Mouse (Mus musculus): ENCODE measurements around the gene Grap2. TPM values are rescaled to one million over a fixed set of nuclear protein-coding genes. Genes with fewer than 3 reads are reported as not detected.

The Grap2 gene
- polyA plus RNA-seq, 1 experiment from 2014 or later: 19.1 TPM

DNA sequence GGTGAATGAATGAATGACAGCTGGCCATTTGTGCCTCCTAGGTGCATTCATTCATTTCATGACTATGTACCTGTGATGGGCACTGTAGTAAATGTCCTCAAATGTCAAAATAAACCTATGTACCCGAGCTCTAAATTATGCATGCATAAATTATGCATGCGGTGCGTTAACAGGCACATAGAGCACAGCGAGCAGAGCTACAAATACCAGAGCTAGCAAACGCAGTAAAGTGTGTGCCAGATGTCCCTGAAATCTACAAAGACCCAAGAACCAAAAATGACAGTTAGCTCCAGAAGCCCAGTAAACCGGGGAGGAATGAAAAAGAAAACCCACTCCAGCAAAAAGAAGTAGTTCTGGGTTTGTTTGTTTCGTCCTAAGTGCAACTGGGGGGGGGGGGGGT, 29.1 kb downstream of the Grap2 start:
- no peak overlapping the region for H3K4me2 ChIP-seq
- ATAC-seq (replicated peaks; ENCODE audit: low FRiP score): no peak
- H3K4me3 ChIP-seq (ENCODE audit: low read depth, low read length): no peak overlapping the region
- H3K27me3 ChIP-seq (replicated peaks; ENCODE audit: control insufficient read depth, insufficient read depth, low read length): no peaks in the 10 kb centered on the region
- no peak overlapping the region for H3K9ac ChIP-seq (ENCODE audit: low read depth, low read length)
- H3K36me3 ChIP-seq (ENCODE audit: control insufficient read depth, insufficient read depth, low read length): no peaks in the 10 kb centered on the region
- peaks cover 5% of the 10 kb centered on the region for H3K4me1 ChIP-seq (replicated peaks; ENCODE audit: control insufficient read depth, insufficient read depth, low read length)
- no peak overlapping the region for H3K27ac ChIP-seq (ENCODE audit: low read depth, low read length)
- no peaks in the 10 kb centered on the region for H3K9me3 ChIP-seq (ENCODE audit: control insufficient read depth, low read length)
- WGBS: 71% methylated on average over 7 of the region's 7 CpGs
- DNase-seq (ENCODE audit: low spot score): no peak

DNA sequence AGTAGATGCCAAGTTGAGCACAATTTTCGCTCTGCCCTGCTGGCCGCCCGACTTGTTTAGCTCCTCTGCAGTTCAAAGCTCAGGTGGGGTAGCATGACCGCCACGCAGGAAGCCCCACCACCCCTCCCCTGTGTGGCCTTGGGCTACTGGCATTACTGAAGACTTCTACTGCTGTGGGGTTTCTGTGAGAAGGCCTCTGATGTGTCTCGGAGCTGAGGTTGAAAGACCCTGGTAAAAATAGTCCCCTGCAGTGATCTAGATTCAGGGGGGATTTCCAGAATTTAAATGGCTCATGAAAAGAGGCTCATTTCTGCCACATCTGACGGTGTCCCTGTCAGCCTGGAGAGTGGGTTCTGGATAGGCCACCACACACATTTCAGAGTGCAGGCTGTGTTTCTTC, 30.1 kb downstream of the Grap2 start:
- no peak overlapping the region for H3K4me3 ChIP-seq (ENCODE audit: low read depth, low read length)
- DNase-seq (ENCODE audit: low spot score): no peak
- H3K9me3 ChIP-seq (ENCODE audit: control insufficient read depth, low read length): no peaks in the 10 kb centered on the region
- H3K36me3 ChIP-seq (ENCODE audit: control insufficient read depth, insufficient read depth, low read length): no peaks in the 10 kb centered on the region
- no peak for ATAC-seq (replicated peaks; ENCODE audit: low FRiP score)
- H3K4me1 ChIP-seq (replicated peaks; ENCODE audit: control insufficient read depth, insufficient read depth, low read length): peaks cover 5% of the 10 kb centered on the region
- H3K27ac ChIP-seq (ENCODE audit: low read depth, low read length): no peak overlapping the region
- no peak overlapping the region for H3K9ac ChIP-seq (ENCODE audit: low read depth, low read length)
- whole genome bisulfite sequencing: 72% methylated on average over 7 of the region's 7 CpGs
- no peak overlapping the region for H3K4me2 ChIP-seq
- H3K27me3 ChIP-seq (replicated peaks; ENCODE audit: control insufficient read depth, insufficient read depth, low read length): no peaks in the 10 kb centered on the region

DNA sequence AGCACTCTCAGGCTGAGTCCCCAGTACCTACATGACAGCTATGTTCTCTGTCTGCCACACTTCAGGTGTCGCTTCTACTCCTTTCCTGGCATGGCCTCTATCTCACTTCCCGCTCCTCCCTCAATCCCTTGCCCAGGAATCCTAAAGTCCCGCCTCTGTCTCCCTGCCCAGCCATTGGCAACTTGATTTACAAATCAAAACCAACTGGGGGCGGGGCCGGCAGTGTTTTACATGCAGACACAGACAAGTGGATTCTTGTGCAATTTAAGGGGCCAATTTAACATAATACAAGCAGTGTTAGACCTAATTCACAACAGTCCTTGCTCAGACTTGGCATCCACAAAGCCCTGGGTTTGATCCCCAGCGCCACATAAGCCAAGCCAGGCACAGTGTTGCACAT, 31.6 kb downstream of the Grap2 start:
- H3K4me3 ChIP-seq (ENCODE audit: low read depth, low read length): no peak overlapping the region

DNA sequence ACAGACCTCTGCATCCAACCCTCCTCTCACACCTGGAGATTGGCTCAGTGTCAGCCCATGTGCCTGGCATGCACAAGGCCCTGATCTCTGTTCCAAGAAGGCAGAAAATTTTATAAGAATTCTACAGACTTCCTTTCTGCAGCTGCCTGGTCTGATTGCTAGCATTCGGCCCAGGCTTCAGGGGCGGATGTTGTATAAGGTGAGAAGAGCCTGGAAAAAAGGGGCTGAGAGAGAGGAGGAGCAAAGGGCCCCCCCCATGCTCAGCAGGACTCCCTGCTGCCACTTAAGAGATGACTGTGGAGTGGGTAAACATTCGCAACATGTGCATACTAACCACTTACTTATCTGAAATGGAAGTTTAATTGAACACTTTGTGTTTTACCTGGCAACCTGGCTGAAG, 35.6 kb downstream of the Grap2 start:
- ATAC-seq (replicated peaks; ENCODE audit: low FRiP score): no peak
- Histone ChIP-seq H3K4me3 (ENCODE audit: low read depth, low read length) (no peak overlapping the region), H3K4me1 (replicated peaks; ENCODE audit: control insufficient read depth, insufficient read depth, low read length) (peaks cover 3% of the 10 kb centered on the region; the same call in 1 of the 2 replicates), H3K4me2 (no peak overlapping the region), H3K9me3 (ENCODE audit: control insufficient read depth, low read length) (no peaks in the 10 kb centered on the region), H3K9ac (ENCODE audit: low read depth, low read length) (no peak overlapping the region), H3K36me3 (ENCODE audit: control insufficient read depth, insufficient read depth, low read length) (no peaks in the 10 kb centered on the region), H3K27ac (ENCODE audit: low read depth, low read length) (no peak overlapping the region), H3K27me3 (replicated peaks; ENCODE audit: control insufficient read depth, insufficient read depth, low read length) (no peaks in the 10 kb centered on the region; the same call in 1 of the 2 replicates)
- DNase-seq (ENCODE audit: low spot score): no peak
- 70% methylated on average over 3 of the region's 3 CpGs for WGBS

More for the DNA sequence above, 31.6 kb downstream of the Grap2 start:
- ATAC-seq (replicated peaks; ENCODE audit: low FRiP score): no peak
- no peak for DNase-seq (ENCODE audit: low spot score)
- H3K4me1 ChIP-seq (replicated peaks; ENCODE audit: control insufficient read depth, insufficient read depth, low read length): peaks cover 5% of the 10 kb centered on the region; the same call in 1 of the 2 replicates
- H3K27ac ChIP-seq (ENCODE audit: low read depth, low read length): no peak overlapping the region
- no peak overlapping the region for H3K9ac ChIP-seq (ENCODE audit: low read depth, low read length)
- no peaks in the 10 kb centered on the region for H3K9me3 ChIP-seq (ENCODE audit: control insufficient read depth, low read length)
- WGBS: 86% methylated on average over 6 of the region's 6 CpGs
- no peaks in the 10 kb centered on the region for H3K36me3 ChIP-seq (ENCODE audit: control insufficient read depth, insufficient read depth, low read length)
- H3K27me3 ChIP-seq (replicated peaks; ENCODE audit: control insufficient read depth, insufficient read depth, low read length): no peaks in the 10 kb centered on the region
- H3K4me2 ChIP-seq: no peak overlapping the region

DNA sequence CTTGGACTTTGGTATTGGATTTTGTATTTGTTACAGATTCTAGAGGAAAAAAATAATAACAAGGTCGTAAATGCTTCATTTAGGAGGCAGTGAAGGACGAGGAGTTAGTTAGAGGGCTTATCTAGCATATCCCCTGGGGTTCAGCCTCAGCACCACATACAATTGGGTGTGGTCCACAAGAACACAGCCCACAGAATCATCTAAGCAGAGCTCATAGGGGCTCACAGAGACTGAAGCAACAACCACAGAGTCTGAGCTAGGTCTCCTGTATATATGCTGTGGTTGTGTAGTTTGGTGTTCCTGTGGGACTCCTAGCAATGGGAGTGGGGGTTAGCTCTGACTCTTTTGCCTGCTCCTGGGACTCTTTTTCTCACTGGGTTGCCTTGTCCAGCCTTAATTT, 37.9 kb downstream of the Grap2 start:
- no peaks in the 10 kb centered on the region for H3K36me3 ChIP-seq (ENCODE audit: control insufficient read depth, insufficient read depth, low read length)
- no peak overlapping the region for H3K4me2 ChIP-seq
- H3K9me3 ChIP-seq (ENCODE audit: control insufficient read depth, low read length): no peaks in the 10 kb centered on the region
- H3K4me3 ChIP-seq (ENCODE audit: low read depth, low read length): no peak overlapping the region
- DNase-seq (ENCODE audit: low spot score) (no peak), ATAC-seq (replicated peaks; ENCODE audit: low FRiP score) (no peak)
- H3K27me3 ChIP-seq (replicated peaks; ENCODE audit: control insufficient read depth, insufficient read depth, low read length): peaks cover 2% of the 10 kb centered on the region; the same call in 1 of the 2 replicates
- WGBS: 62% methylated on average over 2 of the region's 2 CpGs
- H3K27ac ChIP-seq (ENCODE audit: low read depth, low read length): no peak overlapping the region
- H3K9ac ChIP-seq (ENCODE audit: low read depth, low read length): no peak overlapping the region
- H3K4me1 ChIP-seq (replicated peaks; ENCODE audit: control insufficient read depth, insufficient read depth, low read length): peaks cover 8% of the 10 kb centered on the region; the same call in 1 of the 2 replicates

DNA sequence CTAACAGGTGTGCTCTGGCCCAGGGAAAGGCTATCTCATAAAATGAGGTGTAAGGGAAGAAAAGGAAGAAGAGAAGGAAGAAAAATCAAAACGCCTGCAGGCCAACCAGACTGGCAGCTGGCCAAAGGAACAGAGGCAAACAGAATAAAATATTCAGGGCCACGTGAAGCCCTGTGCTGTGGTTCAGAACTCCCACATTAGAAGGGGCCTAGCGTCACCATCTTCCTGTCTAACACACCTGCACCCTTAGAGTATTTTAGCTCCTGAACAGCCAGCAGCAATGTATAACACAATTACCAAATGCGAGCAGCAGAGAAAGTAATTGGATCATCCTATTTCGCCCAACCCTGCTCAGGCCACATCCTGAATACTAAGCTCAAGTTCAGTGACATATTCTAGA, 39.1 kb downstream of the Grap2 start:
- no peak for DNase-seq (ENCODE audit: low spot score)
- 82% methylated on average over 5 of the region's 5 CpGs for WGBS
- H3K4me3 ChIP-seq (ENCODE audit: low read depth, low read length): no peak overlapping the region
- H3K4me2 ChIP-seq: no peak overlapping the region
- no peak for ATAC-seq (replicated peaks; ENCODE audit: low FRiP score)
- no peak overlapping the region for H3K9ac ChIP-seq (ENCODE audit: low read depth, low read length)
- H3K27ac ChIP-seq (ENCODE audit: low read depth, low read length): no peak overlapping the region
- H3K36me3 ChIP-seq (ENCODE audit: control insufficient read depth, insufficient read depth, low read length): no peaks in the 10 kb centered on the region
- H3K9me3 ChIP-seq (ENCODE audit: control insufficient read depth, low read length): no peaks in the 10 kb centered on the region
- H3K27me3 ChIP-seq (replicated peaks; ENCODE audit: control insufficient read depth, insufficient read depth, low read length): peaks cover 7% of the 10 kb centered on the region; the same call in 1 of the 2 replicates
- H3K4me1 ChIP-seq (replicated peaks; ENCODE audit: control insufficient read depth, insufficient read depth, low read length): peaks cover 15% of the 10 kb centered on the region

DNA sequence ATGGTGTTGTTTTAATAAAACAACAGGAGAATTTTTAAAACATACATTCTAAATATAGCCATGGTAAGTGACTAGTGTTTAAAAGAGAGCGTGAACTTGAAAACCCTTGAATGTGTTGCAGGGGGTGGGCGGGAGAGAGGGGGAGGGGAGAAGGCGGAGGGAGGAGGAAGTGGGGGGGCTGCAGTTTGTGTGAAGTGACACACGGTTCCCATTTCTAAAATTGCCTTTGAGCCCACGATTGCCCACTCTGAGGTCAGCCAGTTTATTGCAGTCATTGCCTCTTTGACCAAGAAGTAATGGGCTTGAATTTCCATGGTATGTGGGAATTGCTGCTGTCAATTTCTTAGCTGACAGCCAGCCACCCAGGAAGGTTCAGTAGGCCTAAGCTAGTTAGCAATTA, 41.5 kb downstream of the Grap2 start:
- Histone ChIP-seq H3K4me2 (no peak overlapping the region), H3K27ac (ENCODE audit: low read depth, low read length) (no peak overlapping the region), H3K36me3 (ENCODE audit: control insufficient read depth, insufficient read depth, low read length) (no peaks in the 10 kb centered on the region), H3K4me1 (replicated peaks; ENCODE audit: control insufficient read depth, insufficient read depth, low read length) (peaks cover 15% of the 10 kb centered on the region), H3K9me3 (ENCODE audit: control insufficient read depth, low read length) (no peaks in the 10 kb centered on the region), H3K4me3 (ENCODE audit: low read depth, low read length) (no peak overlapping the region), H3K27me3 (replicated peaks; ENCODE audit: control insufficient read depth, insufficient read depth, low read length) (peaks cover 9% of the 10 kb centered on the region; the same call in 1 of the 2 replicates), H3K9ac (ENCODE audit: low read depth, low read length) (no peak overlapping the region)
- no peak for DNase-seq (ENCODE audit: low spot score)
- 51% methylated on average over 5 of the region's 5 CpGs for WGBS
- ATAC-seq (replicated peaks; ENCODE audit: low FRiP score): no peak

DNA sequence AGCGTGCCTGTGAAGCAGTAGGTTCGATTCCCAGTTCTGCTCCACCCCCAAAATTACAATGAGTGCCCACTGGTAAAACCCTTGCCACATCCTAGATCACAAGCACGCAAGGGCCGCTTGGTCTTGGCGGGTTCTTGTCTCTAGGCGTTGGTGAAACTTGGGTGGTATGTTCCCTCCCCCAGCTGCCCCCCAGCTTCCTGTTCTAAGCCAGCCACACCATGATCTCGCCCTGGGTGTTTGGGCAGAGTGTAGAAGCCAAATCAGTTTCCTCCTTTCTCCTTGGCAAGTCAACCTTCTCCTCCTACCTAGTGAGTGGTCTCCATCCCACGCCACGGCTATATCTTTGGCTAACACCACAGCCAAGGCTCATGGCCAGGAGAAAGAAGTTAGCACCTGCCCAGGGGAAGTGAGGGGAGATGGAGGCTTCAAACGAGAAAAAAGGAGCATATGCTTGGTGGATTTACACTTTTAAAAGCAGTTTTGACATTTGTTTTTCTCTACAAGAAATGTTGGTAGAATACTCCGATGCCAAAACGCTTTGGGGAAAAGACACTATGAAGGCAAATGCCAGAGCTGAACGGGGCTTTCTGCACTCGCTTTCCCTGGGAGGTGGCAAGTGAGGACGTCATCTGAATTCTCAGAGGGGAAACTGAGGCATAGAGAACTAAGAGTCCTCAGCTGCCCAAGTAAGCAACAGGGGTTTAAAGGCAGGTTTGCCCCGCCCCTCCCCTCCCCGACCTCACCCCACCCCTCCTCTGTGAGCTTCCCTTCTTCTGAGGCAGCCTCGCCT, 42.3 kb downstream of the Grap2 start:
- ATAC-seq (replicated peaks; ENCODE audit: low FRiP score) (no peak), DNase-seq (ENCODE audit: low spot score) (no peak)
- Histone ChIP-seq H3K9ac (ENCODE audit: low read depth, low read length) (no peak overlapping the region), H3K4me3 (ENCODE audit: low read depth, low read length) (no peak overlapping the region), H3K27ac (ENCODE audit: low read depth, low read length) (no peak overlapping the region), H3K27me3 (replicated peaks; ENCODE audit: control insufficient read depth, insufficient read depth, low read length) (peaks cover 9% of the 10 kb centered on the region; the same call in 1 of the 2 replicates), H3K36me3 (ENCODE audit: control insufficient read depth, insufficient read depth, low read length) (no peaks in the 10 kb centered on the region), H3K9me3 (ENCODE audit: control insufficient read depth, low read length) (no peaks in the 10 kb centered on the region), H3K4me2 (no peak overlapping the region), H3K4me1 (replicated peaks; ENCODE audit: control insufficient read depth, insufficient read depth, low read length) (peaks cover 15% of the 10 kb centered on the region)
- 52% methylated on average over 18 of the region's 18 CpGs for WGBS

DNA sequence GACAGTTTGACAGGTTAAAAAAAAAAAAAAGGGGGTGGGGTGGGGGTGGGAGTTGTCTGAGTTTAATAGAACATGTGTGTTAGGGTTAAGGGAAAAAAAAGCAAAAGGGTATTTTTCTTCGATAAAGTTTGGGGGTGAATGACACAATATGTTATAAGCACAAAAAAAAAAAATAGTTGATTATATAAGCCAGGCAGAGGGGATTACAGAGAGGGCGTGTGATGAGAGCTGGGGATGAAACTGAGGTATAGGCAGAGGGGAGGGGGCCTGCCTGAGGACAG, 42.8 kb downstream of the Grap2 start:
- peaks cover 13% of the 10 kb centered on the region for H3K4me1 ChIP-seq (replicated peaks; ENCODE audit: control insufficient read depth, insufficient read depth, low read length)
- 36% methylated on average over 2 of the region's 2 CpGs for WGBS

More for the DNA sequence above, 42.8 kb downstream of the Grap2 start:
- no peaks in the 10 kb centered on the region for H3K36me3 ChIP-seq (ENCODE audit: control insufficient read depth, insufficient read depth, low read length)
- H3K9me3 ChIP-seq (ENCODE audit: control insufficient read depth, low read length): no peaks in the 10 kb centered on the region
- no peak overlapping the region for H3K9ac ChIP-seq (ENCODE audit: low read depth, low read length)
- no peak overlapping the region; the same call in 1 of the 2 replicates for H3K4me2 ChIP-seq
- H3K4me3 ChIP-seq (ENCODE audit: low read depth, low read length): no peak overlapping the region
- no peak for DNase-seq (ENCODE audit: low spot score)
- H3K27ac ChIP-seq (ENCODE audit: low read depth, low read length): no peak overlapping the region
- peaks cover 9% of the 10 kb centered on the region; the same call in 1 of the 2 replicates for H3K27me3 ChIP-seq (replicated peaks; ENCODE audit: control insufficient read depth, insufficient read depth, low read length)
- ATAC-seq (replicated peaks; ENCODE audit: low FRiP score): no peak
